ENCODE assay signal across 9 mouse cellular contexts in genomic region chr11:34112781-34113380, GRCm38 (mm10). TPM values are rescaled to one million over a fixed set of nuclear protein-coding genes. Genes with fewer than 3 reads are reported as not detected.
DNase-seq lines count a peak whose midpoint lies in the region; ATAC-seq and TF ChIP-seq lines count a peak whose summit lies in the region.
"Had no signal": no experiment of that assay in that cellular context is flagged by ENCODE, and none has a peak within 500 bp of the region (broad histone marks: within the 10 kb centered on the region; RNA-seq: fewer than 3 reads in every experiment).

No protein-coding gene starts in this region.

- TF ChIP-seq EP300 in CH12.LX (IDR thresholded peaks at IDR 0.05; ENCODE audit: low read length) = no peak

- no peak for TF ChIP-seq RAD21 in CH12.LX (IDR thresholded peaks at IDR 0.05; ENCODE audit: low read depth, low read length)

- H3K9ac ChIP-seq in CH12.LX (ENCODE audit: insufficient read depth, low read depth) = no peak overlapping the region
- H3K9ac ChIP-seq in forebrain, embryonic 15.5 days (replicated peaks) = no peak overlapping the region
- no peak overlapping the region for H3K9ac ChIP-seq in kidney, embryonic 14.5 days (ENCODE audit: low read depth, low read length)

- dilution Hi-C loops in CH12.LX (cut with MboI; ENCODE audit: extremely low pct_ligation_motif_present, extremely low pct_unique_long_range_greater_than_20kb, low sequenced_read_pairs) = no loop called here

- peak; percentile 96 for ATAC-seq in forebrain, embryonic 15.5 days (replicated peaks)
- ATAC-seq in kidney, embryonic 14.5 days (ENCODE audit: low FRiP score, low TSS enrichment) = no peak

- 8% methylated on average over 4 of the region's 4 CpGs for whole genome bisulfite sequencing in forebrain, embryonic 15.5 days
- WGBS in kidney, embryonic 14.5 days = 39% methylated on average over 4 of the region's 4 CpGs

- H3K27ac ChIP-seq in CH12.LX (ENCODE audit: insufficient read depth, low read depth) = no peak overlapping the region
- H3K27ac ChIP-seq in forebrain, embryonic 15.5 days (replicated peaks) = peak overlapping the region; percentile 28; the same call in 1 of the 2 replicates
- no peak overlapping the region for H3K27ac ChIP-seq in kidney, embryonic 14.5 days (ENCODE audit: low read depth, low read length)

- H3K79me2 ChIP-seq in CH12.LX (replicated peaks; ENCODE audit: control insufficient read depth, extremely low read depth, insufficient read depth, poor library complexity, severe bottlenecking) = no peaks in the 10 kb centered on the region

- peak; percentile 19 for DNase-seq in CD4-positive helper T cell, adult 2 months (ENCODE audit: low read depth, low spot score)
- peak; percentile 14 for DNase-seq in CH12.LX (ENCODE audit: extremely low read depth)
- peak; percentile 22 to 43 for DNase-seq in left cerebral cortex, postnatal 10 days (ENCODE audit: extremely low spot score in 1 of 2, low spot score in 2 of 2)
- no peak for DNase-seq in ovary, postnatal 10 days (ENCODE audit: low spot score)
- DNase-seq in kidney, adult 18-20 months = no peak
- DNase-seq in B cell, adult 2 months = no peak

- H3K4me1 ChIP-seq in CH12.LX (ENCODE audit: control insufficient read depth in 1 of 2, insufficient read depth in 2 of 2) = peaks cover 0 to 12% of the 10 kb centered on the region in 2 experiments; a peak in 2 of 4 replicates
- peaks cover 13% of the 10 kb centered on the region for H3K4me1 ChIP-seq in forebrain, embryonic 15.5 days
- H3K4me1 ChIP-seq in kidney, embryonic 14.5 days (ENCODE audit: control insufficient read depth, insufficient read depth, low read length) = no peaks in the 10 kb centered on the region

- intact Hi-C loops in left cerebral cortex, postnatal 10 days (cut with DNase I) = no loop called here

- no peaks in the 10 kb centered on the region for H3K36me3 ChIP-seq in CH12.LX (replicated peaks in 1 of 2; ENCODE audit: control insufficient read depth in 1 of 2, insufficient read depth in 1 of 2, low read length in 1 of 2)
- no peaks in the 10 kb centered on the region for H3K36me3 ChIP-seq in forebrain, embryonic 15.5 days
- H3K36me3 ChIP-seq in kidney, embryonic 14.5 days (ENCODE audit: control insufficient read depth, insufficient read depth, low read length) = no peaks in the 10 kb centered on the region

- no peaks in the 10 kb centered on the region for H3K9me3 ChIP-seq in CH12.LX (replicated peaks; ENCODE audit: low read length)
- H3K9me3 ChIP-seq in forebrain, embryonic 15.5 days = no peaks in the 10 kb centered on the region
- no peaks in the 10 kb centered on the region for H3K9me3 ChIP-seq in kidney, embryonic 14.5 days (ENCODE audit: control insufficient read depth, low read length)

- in situ Hi-C loops in CH12.LX (cut with MboI; ENCODE audit: low pct_ligation_motif_present, low pct_unique_long_range_greater_than_20kb, low sequenced_read_pairs) = no loop called here

- no peaks in the 10 kb centered on the region for H3K27me3 ChIP-seq in CH12.LX (replicated peaks)
- no peaks in the 10 kb centered on the region for H3K27me3 ChIP-seq in forebrain, embryonic 15.5 days
- H3K27me3 ChIP-seq in kidney, embryonic 14.5 days (ENCODE audit: control insufficient read depth, insufficient read depth, low read length) = no peaks in the 10 kb centered on the region

- H3K4me3 ChIP-seq in CH12.LX (replicated peaks in 1 of 3; ENCODE audit: low read depth in 2 of 3, low read length in 2 of 3, poor library complexity in 1 of 3) = no peak overlapping the region
- no peak overlapping the region for H3K4me3 ChIP-seq in forebrain, embryonic 15.5 days
- no peak overlapping the region for H3K4me3 ChIP-seq in kidney, embryonic 14.5 days (ENCODE audit: low read length)

- TF ChIP-seq CTCF in CH12.LX (conservative IDR thresholded peaks at IDR 0.05 in 1 of 2, IDR thresholded peaks at IDR 0.05 in 1 of 2; ENCODE audit: low read depth in 2 of 2, low read length in 2 of 2) = no peak

- no peak overlapping the region for H3K4me2 ChIP-seq in CH12.LX (ENCODE audit: insufficient read depth, low read depth, poor library complexity, severe bottlenecking)
- H3K4me2 ChIP-seq in forebrain, embryonic 15.5 days (replicated peaks) = no peak overlapping the region
- no peak overlapping the region for H3K4me2 ChIP-seq in kidney, embryonic 14.5 days (replicated peaks; ENCODE audit: low read depth, low read length)

- no peak for TF ChIP-seq POLR2A in CH12.LX (IDR thresholded peaks at IDR 0.05; ENCODE audit: low read depth, low read length)

TF ChIP-seq in CH12.LX, 34 proteins besides CTCF, POLR2A, EP300 and RAD21:
- TF ChIP-seq JUND (conservative IDR thresholded peaks at IDR 0.05; ENCODE audit: low read depth, low read length) (no peak), NELFE (IDR thresholded peaks at IDR 0.05; ENCODE audit: low read depth, low read length) (no peak), PAX5 (IDR thresholded peaks at IDR 0.05; ENCODE audit: low read length) (no peak), MXI1 (IDR thresholded peaks at IDR 0.05; ENCODE audit: low read depth, low read length) (no peak)

RNA-seq across cellular contexts. Expression of gene 4930469K13Rik, which starts 14.5 kb away (rescaled TPM):
- total RNA-seq in CH12.LX (2012; rRNA removed) (not detected in 2 replicates), CH12.LX (2014; rRNA removed) (0.42 TPM in 1 of 2 replicates, not detected in the other)
- polyA plus RNA-seq in CH12.LX (2012; ENCODE audit: insufficient read length, low read depth) = not detected in 2 replicates
- polyA plus RNA-seq in forebrain, embryonic 15.5 days (2015; fragmentation: Nextera tagmentation; extraction: Ambion mirVana) = not detected in 2 replicates
- not detected for total RNA-seq in left cerebral cortex, postnatal 10 days (2021)
- not detected in 2 replicates for polyA plus RNA-seq in kidney, embryonic 14.5 days (2014; fragmentation: Nextera tagmentation; extraction: Ambion mirVana)
- polyA plus RNA-seq: large intestine, adult 2 months had no signal

Comparison
In these comparisons a context has a peak if more than half of its experiments do, and no peak if none do; other contexts are left out.
1. DNase-seq: peak in CD4-positive helper T cell, adult 2 months (single experiment), CH12.LX (single experiment) and left cerebral cortex, postnatal 10 days (2 of 2); none in ovary, postnatal 10 days (single experiment), kidney, adult 18-20 months (single experiment) and B cell, adult 2 months (0 of 2).